Mouse (Mus musculus): ENCODE measurements at regions not wholly inside any gene's neighbourhood (a gene's known extent, or its start where the extent isn't known, plus 50 kb on each side); places are given as distances from the start of the nearest gene placed in this dataset.

DNA sequence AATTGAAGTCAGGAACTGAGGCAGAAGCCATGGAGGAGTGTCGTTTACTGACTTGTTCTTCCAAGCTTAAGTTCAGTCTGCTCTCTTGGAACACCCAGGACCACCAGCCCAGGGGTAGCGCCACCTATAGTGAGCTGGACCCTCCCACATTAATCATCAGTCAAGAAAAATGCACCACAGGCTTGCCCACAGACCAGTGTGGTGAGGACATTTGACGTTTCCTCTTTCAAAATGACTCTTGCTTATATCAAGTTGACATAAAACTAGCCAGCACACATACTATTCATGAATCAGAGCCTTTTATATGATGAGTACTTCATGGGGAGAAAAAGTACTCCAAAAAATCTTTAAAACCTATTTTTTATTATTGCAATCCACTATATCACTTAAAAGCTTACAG is 69.7 kb upstream of the Paip1 start:
- no peak for DNase-seq (ENCODE audit: low read depth, low spot score)

DNA sequence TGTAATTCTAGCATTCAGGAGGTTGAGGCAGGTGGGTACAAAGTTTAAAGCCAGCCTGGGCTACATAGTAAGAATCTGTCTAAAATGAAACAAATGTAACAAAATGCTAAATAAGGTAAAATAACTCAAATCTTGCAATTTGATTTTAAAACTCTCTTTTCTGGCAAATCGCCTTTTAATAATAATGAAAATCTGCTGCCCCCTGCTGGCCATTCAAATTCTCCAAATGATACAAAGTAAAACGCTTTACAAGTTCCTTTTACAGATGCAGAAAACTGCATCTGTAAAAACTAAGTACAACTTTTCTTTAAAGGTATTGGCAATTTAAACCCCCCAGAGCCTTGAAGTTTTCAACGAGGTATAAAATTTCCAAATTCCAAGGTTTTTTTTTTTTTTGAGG is 65.0 kb upstream of the Paip1 start:
- no peak for DNase-seq (ENCODE audit: low read depth, low spot score)

DNA sequence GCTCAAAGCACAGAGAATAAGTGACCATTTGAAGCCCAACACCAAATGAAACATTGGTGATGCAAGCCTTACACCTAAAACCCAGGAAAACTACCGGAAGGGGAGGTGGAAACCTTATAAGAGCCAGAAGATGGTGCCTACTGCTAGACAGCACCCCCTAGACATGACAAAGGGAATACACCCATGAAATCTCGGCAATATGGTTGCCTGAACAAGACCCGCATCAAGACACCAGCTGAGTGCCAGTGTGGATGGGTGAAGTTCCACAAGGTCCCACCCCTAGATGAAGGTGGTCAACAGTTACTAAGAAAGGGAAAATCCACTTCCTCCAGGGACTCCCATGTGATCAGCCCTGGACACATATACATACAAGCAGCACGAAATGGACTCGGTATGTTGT is 64.2 kb upstream of the Paip1 start:
- DNase-seq (ENCODE audit: low read depth, low spot score): no peak

DNA sequence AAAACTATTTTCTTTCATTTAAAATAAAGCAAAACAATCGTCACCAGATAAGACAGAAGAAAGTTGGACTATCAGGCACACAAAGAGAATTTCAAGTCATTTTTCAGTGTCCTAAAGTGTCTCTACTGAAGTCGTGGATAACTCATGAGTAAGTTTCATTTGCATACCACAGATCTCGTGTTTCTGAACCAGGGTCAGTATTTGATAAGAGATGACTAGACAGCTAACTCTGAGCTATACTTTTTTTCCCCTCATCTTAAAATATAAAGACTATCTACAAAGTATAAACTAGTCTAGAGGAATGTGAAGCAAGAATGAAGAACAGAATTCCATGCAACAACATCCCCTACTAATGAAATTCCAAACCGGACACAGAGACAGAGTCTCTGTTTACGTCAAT is 60.9 kb upstream of the Paip1 start:
- DNase-seq (ENCODE audit: low read depth, low spot score): no peak

DNA sequence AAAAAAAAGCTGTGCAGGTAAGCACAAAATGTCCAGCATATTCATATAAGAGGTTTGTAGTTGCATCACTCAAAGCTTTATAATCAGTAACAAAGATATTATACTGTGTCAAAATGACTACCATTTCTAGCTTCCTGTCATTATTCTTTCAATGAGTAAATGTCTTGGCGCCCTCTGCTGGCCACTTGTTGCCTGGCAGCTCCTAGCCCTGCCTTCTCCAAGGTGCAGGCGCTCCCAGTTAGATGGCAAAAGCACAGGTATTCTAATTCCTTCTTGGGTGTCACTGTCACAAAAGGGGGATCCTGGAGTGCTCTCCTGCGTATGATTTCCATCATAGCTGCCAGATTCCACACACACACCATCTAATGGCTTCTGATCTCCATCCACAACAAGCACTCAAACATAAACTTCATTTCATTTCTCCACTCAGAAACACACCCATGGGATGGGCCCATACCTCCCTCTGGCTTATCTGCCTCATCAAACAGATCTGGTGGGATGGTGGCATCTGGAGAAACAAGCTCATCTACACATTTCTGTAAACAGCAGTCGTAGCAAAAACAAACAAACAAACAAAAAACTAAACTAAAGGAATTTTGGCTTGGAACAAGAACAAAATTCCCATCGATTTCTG is 49.9 kb upstream of the Paip1 start:
- DNase-seq (ENCODE audit: low read depth, low spot score): peak; percentile 39
